Mouse (Mus musculus) left cerebral cortex, postnatal 10 days (tissue): ENCODE results near the gene 4930433I11Rik. TPM values are rescaled to one million over a fixed set of nuclear protein-coding genes. Genes with fewer than 3 reads are reported as not detected.
"Not testable (repeated sequence)": the region's sequence is repeated elsewhere in the genome, so short reads cannot be mapped to it uniquely, and the experiment has no call there.

Experiments
- DNase-seq, 2 experiments: peaks; one replicate each; pipeline ENCODE4 v3.0.0; 2021 to 2022; ENCODE audit warnings: low spot score in 2 of 2, mixed read lengths in 1 of 2; ENCODE audit errors: extremely low spot score in 1 of 2
- intact Hi-C: fragments of 180-260 bp; cut with DNase I; formaldehyde crosslinking; loops from one replicate; pipeline ENCODE4 v1.15.1; 2025
- total RNA-seq, 2 experiments: library from RNA; stranded (reverse); gene quantifications; 2 replicates each; pipeline ENCODE4 v1.2.3; 2021

4930433I11Rik gene
- not detected for total RNA-seq

DNA sequence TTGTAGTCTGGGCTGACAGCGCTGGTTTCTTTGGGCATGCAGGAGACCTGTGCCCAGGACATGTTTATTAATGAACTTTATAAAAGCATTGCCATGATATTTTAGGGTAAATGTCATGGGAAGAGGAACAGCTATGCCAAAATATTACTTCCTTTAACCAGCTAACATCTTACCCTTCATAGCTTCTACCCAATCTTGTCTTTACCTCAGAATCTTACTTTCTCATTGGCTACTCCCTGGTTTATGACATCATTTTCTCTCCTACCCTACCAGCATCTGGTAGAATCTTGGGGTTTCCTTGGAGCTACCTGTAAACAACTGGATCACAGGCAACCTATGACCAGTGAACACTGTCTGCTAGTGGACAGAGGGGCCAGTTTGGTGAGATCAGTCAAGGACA lies at the start of gene 4930433I11Rik:
4930433I11Rik (plus strand) TSS at position 301 of the 400 bp plus-strand sequence.
- DNase-seq: no peak
- intact Hi-C loops: no loop called here

DNA sequence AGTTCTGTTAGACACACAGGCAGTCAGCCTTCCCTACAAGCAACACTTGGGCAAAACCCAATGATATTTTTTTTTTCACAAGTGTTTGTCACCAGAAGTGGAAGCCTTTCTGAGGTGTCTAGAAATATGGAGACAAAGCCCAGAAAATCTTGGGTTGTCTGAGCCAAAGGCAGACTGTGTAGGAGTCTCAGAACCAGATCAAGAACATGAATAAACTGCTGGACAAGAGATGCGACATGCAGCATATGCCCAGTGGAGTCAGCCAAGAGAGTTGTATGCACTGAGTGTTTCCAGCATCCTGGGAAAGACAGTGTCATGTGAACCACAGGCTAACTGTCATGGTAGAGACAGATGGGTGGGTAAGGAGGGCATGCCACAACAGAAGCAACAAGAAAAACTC lies 48.0 kb upstream of the 4930433I11Rik start:
- intact Hi-C loops: no loop called here
- DNase-seq: no peak

DNA sequence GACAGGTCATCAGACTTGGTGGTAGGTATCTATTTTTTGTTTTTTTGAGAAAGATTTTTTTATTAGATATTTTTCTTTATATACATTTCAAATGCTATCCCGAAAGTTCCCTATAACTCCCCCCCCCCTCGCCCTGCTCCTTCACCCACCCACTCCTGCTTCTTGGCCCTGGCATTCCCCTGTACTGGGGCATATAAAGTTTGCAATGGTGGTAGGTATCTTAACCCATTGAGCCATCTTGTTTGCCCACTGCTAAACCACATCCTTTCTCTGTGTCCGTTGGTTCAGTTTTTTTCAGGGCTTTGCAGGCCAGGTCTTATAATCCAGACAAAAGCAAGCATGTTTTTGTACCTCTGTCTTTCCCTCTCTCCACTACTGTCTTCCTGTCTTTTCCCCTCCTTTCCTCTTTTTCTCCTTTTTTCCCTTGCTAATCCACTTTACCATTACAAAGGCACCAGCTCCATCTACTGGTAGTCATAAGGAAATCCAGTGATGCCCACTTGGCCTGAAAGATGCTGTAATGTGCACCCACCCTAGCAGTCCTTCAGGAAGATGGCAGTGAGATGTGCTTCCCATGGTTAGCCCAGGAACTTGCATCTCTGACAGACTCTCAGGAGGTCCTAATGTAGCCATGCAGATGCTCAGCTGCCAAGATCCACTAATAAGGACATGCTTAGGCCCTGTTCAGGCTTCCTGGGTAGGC lies 45.0 kb upstream of the 4930433I11Rik start:
- intact Hi-C loops: loop anchor here (5.0 to 10.0 kb wide), 5 partner anchors 668 to 1348 kb away; no protein-coding TSS in a partner anchor
- DNase-seq: peak in 1 of 2 experiments; percentile 50

DNA sequence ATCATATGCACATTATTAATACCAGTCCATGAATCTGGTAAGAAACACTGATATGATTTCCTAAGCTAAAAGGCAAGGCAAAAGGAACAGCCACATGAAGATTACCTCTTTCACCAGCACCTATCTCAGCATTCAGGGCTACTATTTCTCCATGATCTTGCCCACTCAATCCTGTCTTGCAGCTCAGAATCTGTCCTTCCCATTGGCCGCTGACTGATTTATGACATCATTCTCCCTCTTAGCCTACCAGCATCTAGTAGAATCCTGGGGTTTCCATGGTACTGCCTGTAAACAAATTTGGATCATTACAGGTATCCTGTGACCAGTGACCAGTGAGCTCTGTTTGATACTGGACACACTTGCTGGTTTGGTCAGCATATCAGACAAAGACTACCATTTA lies 45.1 kb downstream of the 4930433I11Rik start, which contains the start of gene Gm4884:
Gm4884 (plus strand) TSS at position 301 of the 400 bp plus-strand sequence.
- DNase-seq, intact Hi-C loops: not testable (repeated sequence)

DNA sequence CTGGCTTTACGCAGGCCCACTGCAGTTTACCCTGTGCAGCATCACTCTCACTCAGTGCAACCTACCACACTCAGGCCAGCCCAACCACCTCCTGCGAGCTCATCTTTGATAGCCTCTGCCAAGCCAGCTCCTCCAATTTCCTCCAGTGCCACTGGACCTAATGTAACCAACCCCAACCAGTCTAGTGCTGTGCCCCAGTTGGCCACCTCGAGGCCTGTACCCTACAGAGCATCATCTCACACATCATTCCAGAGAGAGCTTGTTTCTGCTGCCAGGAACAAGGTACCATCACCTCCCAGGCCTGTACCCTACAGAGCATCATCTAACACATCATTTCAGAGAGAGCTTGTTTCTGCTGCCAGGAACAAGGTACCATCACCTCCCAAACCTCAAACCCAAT lies 56.7 kb downstream of the 4930433I11Rik start:
- DNase-seq, intact Hi-C loops: not testable (repeated sequence)

Other genes starting within 250 kb of the 4930433I11Rik start
- 10 to 100 TPM; 67.4 to 76.1 TPM for gene Vstm2b, start 89.2 kb upstream of the 4930433I11Rik start, total RNA-seq
- not detected for gene Gm4884, start 45.2 kb downstream of the 4930433I11Rik start, total RNA-seq
- gene Gm5592, start 166.3 kb downstream of the 4930433I11Rik start, total RNA-seq: not detected